Mouse (Mus musculus) adrenal gland, postnatal 36 days (tissue): ENCODE data around the gene Radil. TPM values are rescaled to one million over a fixed set of nuclear protein-coding genes. Genes with fewer than 3 reads are reported as not detected.
A peak's percentile ranks its signal among the peaks of the same experiment; 100 is the strongest.

Experiments used
- DNase-seq, 2 experiments: peaks; one replicate each; pipeline ENCODE4 v3.0.0; 2021; ENCODE audit warnings: mixed read lengths in 1 of 2
- total RNA-seq, 2 experiments: library from RNA; stranded (reverse); gene quantifications; 2 replicates each; pipeline ENCODE4 v1.2.3; 2021

The Radil gene
- total RNA-seq, 2 experiments from 2014 or later = 3.3 to 5.5 TPM

- DNase-seq = peak; percentile 87 to 89
Measured at GRCm38 (mm10) chr5:142448076-142448475, 102.8 kb downstream of the Radil start.

DNA sequence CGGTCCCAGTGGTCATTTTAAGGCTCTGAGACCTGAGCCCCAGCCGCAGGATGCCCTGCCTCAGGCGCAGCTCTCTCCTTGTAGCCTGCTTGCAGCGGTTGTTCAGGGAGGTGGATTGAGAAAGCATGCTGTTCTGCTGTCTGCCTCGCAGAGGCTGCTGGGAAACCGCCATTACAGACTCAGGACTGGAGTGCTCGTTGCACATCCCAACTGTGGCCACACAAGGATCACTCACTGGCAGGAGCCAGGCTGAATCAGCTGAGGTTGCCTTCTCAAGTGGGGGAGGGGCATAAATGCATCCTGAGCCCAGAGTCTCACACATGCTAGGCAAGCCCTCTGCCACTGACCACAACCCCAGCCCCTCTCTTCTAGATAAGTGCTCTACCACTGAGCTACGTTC, 105.2 kb downstream of the Radil start:
- DNase-seq = peak; percentile 51 to 56

DNA sequence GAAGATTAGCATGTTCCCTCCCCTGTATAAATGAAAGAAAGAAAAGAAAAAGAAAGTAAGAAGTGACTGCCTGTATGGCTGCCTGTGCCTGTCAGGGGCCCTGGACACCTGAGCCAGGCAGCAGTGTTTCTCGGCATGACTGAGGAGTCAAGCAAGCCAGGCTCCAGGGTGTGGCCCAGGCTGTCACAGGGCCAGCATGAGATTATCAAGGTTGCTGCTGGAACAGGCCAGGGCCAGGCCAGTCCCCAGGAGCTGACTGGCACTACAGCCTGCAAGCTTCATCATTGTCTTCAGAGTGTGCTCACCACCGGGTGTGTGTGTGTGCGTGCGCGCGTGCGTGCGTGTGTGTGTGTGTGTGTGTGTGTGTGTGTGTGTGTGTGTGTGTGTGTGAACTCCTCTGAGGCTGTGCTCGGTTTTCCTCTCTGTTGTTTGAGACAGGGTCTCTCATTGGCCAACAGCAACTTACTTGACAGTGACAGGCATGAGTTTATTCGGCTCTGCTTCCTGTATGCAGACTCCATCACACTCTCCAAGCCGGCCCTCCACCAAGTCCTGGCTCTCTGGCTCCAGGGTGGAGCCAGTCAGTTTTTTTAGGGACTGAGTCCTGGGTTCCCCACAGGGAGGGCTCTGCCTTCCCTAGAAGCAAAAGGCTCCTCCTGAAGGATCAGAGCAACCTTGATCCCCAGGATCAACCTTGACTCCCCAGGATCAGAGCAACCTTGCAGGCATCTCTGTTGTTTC, 105.9 kb downstream of the Radil start:
- peak; percentile 80 to 84 for DNase-seq

DNA sequence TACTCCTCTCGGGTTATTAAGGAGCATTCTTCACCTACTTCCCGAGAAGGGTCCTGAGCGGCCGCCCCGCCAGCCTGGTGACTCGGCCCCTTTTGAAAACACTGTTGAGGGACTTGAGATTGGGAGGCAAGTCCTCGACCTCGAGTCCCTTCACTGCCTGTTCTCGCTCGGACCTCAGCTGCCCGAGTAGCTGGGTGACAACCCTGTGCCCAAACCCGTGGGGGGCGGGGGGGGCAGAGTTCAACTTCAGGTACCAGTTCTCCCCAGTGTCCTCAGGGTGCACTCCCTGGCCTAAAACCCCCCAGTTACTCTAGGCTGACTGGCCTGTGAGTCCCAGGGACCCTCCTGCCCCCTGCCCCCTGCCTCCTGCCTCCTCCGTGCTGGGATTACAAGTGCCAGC, 106.9 kb downstream of the Radil start:
- DNase-seq = no peak

DNA sequence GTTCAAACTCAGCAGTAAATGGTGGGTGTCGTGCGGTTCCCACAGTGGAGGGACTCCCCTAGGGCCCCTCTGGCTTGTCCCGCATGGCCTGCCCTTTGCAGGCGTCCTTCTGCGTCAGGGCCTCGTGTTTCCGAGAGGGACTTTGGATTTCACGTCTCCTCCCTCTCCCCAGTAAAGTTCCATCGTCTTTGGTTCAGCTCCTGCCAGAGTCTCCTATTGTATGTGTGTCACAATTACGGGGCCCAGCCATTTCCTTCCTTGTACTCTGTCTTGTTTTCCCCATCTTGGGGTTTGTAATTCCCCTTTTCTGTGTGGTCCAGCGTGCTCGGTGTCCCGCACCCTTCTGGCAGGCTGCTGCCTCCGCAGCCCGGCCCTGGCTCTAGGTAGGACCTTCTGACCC, 107.4 kb downstream of the Radil start:
- no peak for DNase-seq

DNA sequence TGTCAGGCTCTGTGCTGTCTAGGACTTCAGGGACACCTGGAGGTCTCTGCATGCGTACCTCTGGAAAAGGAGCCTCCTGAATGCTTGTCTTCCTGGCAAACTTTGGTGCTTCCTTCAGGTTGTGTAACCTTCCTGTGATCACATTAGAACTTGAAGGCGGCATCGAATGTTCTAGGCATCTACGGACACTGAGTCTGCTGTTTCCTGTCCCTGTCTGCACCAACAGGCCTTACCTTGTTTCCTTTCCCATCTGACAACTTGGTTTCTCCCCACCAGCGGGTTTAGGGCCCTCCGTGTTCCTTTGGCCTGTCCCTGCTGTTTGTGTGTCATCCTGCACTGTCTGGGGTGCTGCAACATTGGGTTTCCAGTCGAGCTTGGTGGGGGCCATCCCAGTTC, 108.9 kb downstream of the Radil start:
- DNase-seq = no peak

GRCm38 (mm10) chr5:142441332-142442044, 109.4 kb downstream of the Radil start:
- DNase-seq = no peak

DNA sequence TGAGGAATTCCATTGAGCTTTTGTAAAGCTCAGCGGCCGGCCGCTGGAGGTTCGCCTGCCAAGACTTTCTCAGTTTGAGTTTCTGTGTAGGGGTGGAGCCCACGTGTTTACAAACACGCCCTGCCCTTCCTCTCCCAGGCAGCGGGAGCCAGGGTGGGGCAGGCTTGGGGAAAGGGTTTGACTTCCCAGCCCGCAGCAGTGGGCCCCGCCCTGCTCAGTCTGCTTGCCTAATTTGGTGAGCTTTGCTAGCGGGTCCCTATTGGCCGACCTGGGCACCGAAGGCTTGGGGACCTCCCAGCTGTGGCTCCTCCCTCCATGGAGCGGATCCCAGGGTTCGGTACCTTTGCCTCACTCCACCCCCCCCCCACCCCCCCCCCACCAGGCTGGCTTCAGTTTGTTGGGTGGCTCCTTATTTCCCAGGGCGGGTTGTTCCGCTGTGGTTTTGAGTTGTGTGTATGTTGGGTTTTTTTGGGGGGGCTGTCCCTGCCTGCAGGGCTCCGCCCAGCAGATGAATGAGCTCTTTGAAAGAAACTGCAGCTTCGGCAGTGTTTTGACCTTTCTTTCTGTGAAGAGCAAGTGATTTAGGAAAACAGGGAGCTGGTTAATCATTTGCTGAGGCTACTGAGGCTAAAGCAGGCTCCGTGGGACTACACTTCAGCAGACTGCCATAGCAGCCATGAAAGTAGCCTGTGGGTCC, 110.3 kb downstream of the Radil start:
- peak; percentile 96 for DNase-seq

- DNase-seq = peak in 1 of 2 experiments; percentile 28
Measured at GRCm38 (mm10) chr5:142439911-142440432, 110.9 kb downstream of the Radil start.

GRCm38 (mm10) chr5:142438380-142438938, 112.4 kb downstream of the Radil start:
- peak in 1 of 2 experiments; percentile 30 for DNase-seq

DNA sequence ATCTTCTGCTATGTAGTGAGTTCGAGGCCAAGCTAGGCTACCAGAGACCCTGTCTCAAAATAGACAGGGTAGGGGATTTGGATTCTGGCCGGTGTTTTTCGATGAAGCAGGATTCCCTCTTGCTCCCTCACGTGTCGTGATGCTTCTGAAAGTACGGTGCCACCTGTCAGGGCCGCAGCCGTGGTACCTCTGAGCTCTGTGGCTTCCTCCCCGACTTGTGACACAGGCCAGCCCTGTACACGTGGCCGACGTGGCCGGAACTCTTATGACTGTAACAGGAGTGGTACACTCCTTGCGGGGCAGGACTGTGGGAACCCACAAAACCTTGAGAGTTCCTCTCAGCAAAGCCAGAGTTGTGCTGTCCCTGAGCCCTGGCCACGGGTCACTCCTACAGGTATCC, 115.2 kb downstream of the Radil start:
- DNase-seq = no peak

Other genes starting within 250 kb of the Radil start
- gene Foxk1, start 149.6 kb downstream of the Radil start, total RNA-seq = 10 to 100 TPM; 21.3 to 22.3 TPM
- gene Ap5z1, start 87.2 kb downstream of the Radil start, total RNA-seq = 10 to 100 TPM; 13.4 to 17.9 TPM
- gene Papolb, start 21.0 kb downstream of the Radil start, total RNA-seq = under 1 TPM in 1 of 2 experiments, not detected in 1; 0.36 TPM
- gene Mmd2, start 57.7 kb upstream of the Radil start, total RNA-seq = 10 to 100 TPM; 21.6 to 35.2 TPM
- 100 to 1,000 TPM in 1 of 2 experiments, 10 to 100 TPM in 1; 95.2 to 104 TPM for gene Wipi2, start 76.6 kb upstream of the Radil start, total RNA-seq
- 10 to 100 TPM; 14.4 to 22.8 TPM for gene Slc29a4, start 141.4 kb upstream of the Radil start, total RNA-seq